Mouse (Mus musculus) right cerebral cortex, adult 2 months (tissue): Measurements from ENCODE around the gene Slc45a1.
"Not testable (repeated sequence)": the region's sequence is repeated elsewhere in the genome, so short reads cannot be mapped to it uniquely, and the experiment has no call there.

Experiments used
- DNase-seq, 2 experiments: peaks; one replicate each; pipeline ENCODE4 v3.0.0; 2021 to 2022; ENCODE audit warnings: low spot score in 2 of 2

Slc45a1 gene

DNA sequence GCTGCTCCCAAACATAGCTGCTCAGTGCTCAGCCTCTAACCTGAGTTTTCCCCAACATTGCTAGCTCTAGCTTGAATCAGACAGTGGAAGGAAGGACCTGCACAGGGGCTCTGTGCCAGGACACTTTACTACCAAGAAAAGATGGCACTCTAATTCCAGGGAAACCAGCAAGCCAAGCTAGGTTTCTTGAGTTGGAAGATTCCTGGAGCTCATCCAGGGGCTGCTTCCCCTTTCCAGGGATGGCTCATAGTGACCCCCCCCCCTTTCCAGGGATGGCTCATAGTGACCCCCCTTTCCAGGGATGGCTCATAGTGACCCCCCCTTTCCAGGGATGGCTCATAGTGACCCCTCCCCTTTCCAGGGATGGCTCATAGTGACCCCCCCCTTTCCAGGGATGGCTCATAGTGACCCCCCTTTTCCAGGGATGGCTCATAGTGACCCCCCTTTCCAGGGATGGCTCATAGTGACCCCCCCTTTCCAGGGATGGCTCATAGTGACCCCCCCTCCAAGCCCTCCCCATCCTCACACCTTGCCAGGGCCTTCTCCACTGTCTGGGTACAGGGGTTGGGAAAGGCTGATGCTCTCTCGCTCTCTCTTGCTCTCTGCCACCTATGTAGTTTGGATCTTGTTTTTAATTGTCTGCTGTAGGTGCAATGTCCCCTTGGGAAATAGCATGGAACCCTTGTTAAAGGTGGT, 48.5 kb downstream of the Slc45a1 start:
- DNase-seq: no peak

DNA sequence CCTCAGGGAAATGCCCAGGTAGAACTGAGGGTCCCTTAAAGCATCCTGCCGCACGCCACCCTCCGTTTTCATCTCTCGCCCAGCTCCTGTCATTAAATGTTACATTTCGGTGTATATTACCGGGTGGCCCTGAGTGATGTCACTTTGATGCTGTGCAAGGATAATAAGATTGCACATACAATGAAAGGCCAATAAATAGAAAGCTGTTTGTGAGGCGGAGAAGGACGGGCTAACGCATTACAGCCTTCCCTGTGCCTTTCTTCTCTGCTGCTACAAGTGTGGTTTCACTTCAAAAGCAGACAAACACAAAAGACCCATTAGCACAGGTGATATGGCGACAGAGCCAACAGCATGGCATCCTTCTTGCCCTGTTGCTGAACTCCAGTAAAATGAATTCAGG, 50.5 kb downstream of the Slc45a1 start:
- DNase-seq: no peak

DNA sequence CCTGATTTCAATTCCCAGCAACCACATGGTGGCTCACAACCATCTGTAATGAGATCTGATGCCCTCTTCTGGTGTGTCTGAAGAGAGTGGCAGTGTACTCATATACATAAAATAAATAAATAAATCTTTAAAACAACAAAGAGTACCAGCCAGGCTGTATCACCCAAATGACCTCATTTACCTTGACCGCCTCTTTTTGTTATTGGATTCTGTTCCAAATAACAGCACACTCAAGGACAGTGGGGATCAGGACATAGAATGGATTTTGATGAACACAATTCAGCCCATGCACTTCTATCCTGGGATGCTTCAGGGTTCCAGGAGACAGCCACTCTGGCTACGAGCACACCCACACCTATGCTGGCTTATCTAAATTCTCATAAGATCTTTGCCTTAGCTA, 51.5 kb downstream of the Slc45a1 start:
- DNase-seq: not testable (repeated sequence)

DNA sequence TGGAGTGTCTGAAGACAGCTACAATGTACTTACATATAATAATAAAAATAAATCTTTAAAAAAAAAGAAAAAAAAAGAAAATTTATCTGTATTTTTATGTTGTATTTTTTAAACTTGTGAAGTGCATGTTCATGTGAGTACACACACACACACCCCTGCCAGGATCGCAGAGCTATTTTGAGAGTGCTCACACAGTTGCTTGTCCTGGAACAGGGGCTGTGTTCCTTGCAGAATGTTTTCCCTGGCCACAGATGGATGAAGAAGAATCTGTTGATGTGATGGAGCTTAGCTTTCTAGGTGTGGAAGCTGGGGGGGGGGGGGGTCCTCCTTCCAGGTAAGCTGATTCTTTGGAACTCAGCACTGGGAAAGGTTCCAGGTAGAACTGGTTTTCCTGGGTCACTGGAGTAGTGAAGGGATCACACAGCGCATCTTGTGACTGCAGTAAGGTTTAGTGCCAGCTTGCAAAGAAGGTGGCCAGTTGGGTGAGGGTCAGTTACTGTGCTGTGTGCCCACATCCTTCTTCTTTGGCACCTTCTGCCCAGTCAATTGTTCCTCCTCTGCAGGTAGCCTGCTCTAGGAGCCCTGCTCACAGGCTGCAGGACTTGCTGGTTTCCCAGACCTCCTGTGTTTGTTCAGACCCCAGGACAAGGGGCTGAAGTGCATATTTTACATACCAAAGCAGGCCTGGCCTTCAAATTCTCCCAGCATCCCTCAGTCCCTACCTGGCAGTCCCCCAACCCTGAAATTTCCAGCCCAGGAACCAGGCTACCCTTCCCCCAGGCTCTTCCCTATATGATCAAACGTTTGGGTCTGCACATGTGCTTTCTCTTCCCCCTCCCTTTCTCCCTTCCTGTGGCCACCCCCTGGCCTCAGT, 52.6 kb downstream of the Slc45a1 start:
- DNase-seq: no peak

DNA sequence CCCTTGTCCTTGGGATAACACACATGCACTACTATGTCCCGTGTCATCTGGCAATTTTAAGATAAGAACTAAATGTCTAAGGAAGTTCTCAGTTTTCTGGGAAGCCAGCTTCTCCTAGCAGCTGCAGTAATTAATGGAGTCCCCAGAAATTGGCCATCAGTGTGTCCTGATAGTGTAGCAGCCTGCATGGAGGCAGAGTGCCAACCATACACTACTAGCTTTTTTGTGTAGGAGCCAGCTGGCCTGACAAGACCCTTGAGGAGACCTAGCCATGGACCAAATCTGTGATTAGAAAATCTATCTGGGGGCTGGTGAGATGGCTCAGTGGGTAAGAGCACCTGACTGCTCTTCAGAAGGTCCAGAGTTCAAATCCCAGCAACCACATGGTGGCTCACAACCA, 53.3 kb downstream of the Slc45a1 start:
- DNase-seq: no peak

DNA sequence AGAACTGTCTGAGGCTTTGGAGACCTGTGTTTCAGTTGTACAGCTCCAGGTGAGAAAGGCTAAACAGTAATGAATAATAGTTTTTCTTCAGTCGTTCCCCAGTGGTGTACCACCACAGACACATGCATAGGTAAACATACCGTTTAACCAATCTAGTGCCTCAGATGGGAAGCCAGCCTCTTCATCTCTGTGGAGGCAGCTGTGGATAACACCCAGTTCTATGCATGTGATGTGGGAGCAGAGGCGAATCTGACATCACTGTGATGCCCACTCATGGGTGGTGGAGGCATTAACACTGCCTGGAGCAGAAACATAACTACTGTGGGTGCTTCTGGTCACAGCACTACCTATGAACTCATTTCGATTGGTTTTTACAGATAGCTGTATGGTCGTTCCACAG, 56.0 kb downstream of the Slc45a1 start:
- DNase-seq: peak in 1 of 2 experiments; percentile 54

DNA sequence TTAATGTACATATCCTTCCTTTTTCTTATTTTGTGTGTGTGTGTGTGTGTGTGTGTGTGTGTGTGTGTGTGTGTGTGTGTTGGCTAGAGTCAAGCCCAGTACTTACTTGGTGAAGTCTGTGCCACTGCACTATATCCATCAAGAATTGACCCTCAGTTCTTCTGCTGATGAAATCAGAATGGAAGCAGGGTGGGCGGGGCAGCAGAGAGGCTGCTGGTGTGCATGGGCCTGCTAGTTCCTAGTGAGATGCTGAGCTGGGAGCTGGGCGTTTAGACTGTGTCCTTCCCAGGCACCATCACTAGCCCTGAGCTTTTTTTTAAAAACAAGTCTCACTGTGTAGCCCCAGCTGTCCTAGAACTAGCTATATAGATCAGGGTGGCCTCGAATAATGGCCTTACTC, 56.9 kb downstream of the Slc45a1 start:
- no peak for DNase-seq

DNA sequence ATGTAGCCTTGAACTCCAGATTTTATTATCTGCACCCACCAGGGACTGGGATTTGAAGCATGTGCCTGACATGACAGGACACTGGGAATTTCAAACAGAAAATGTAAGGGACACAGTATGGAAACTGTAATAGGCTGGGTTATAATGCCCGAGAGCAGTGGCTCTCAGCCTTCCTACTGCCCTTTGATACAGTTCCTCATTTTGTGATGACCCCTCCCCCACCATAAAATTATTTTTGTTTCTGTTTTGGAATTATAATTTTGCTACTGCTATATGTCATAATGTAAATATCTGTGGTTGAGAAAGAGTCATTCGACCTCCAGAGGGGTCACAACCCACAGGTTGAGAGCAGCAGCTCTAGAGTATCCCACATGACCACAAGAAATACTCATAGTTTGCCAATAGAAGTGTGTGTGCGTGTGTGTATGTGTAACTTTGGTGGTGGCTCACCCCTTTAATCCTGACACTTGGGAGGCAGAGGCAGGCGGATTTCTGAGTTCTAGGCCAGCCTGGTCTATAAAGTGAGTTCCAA, 57.6 kb downstream of the Slc45a1 start:
- no peak for DNase-seq

DNA sequence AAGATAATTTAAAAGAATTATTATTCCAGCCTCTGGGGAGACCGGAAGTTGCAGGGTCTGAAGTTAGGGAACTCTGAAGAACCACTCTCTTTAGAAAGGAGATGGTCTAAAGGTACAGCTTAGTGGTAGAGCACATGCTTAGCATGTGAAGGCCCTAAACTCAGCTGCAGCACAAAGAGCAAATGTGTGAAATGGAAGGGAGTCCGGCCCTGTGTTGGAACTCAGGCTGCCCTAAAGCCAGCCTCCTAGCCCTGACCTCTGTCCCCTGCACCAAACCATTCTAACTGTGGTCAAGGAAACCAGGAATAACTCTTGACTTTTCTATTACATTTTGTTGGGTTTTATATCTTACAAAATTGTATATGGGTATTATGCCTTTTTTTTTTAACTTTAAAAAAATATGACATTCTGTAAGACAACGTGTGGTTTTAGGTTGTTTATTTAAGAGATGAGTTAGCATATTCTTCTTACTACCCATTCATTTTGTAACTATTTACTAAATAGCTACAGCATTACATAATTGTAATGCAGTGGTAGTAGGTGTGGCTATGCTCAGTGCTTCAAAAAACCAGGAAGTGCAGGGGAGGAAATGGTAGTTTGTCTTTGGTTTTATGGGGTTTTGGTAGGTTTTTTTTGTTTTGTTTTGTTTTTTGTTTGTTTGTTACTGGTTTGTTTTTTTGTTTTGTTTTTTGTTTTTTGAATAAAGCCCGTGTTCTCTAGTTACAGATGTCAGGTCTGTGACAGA, 58.3 kb downstream of the Slc45a1 start:
- no peak for DNase-seq

DNA sequence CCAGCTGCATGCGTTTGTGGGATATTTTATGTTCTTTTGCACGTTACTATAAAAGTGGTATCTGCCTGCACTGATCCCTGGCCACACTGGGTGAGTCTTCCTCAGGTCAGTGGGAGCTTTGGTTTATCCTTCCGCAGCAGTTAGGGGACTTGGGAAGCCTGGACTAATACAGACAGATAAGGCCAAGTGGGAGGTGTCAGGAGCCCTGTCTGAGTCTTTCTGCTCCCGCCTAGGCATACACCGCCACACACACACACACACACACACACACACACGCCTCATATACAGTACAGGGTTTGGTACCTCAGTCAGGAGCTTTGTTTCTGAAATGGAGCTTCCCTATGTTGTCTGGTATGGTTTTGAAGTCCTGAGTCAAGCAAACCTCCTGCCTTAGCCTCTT, 59.9 kb downstream of the Slc45a1 start:
- DNase-seq: no peak

DNA sequence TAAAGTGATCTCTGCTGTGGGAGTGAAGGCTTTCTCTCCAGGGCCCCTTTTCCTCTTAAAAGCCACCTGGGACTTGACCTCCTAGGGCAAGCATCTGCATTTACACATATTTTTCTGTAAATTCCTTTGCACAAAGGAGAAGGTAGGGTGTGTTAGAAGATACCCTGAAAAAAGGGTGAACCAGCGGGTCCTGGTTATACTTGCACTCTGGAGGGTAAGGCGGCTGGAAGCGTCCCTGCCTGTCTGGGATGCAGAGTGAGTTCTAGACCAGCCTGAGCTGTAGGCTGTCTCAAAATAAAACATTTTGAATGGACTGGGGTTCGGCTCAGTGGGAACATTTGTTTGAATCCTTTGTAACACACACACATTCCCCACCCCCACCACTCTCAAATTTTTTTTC, 60.4 kb downstream of the Slc45a1 start:
- DNase-seq: no peak

DNA sequence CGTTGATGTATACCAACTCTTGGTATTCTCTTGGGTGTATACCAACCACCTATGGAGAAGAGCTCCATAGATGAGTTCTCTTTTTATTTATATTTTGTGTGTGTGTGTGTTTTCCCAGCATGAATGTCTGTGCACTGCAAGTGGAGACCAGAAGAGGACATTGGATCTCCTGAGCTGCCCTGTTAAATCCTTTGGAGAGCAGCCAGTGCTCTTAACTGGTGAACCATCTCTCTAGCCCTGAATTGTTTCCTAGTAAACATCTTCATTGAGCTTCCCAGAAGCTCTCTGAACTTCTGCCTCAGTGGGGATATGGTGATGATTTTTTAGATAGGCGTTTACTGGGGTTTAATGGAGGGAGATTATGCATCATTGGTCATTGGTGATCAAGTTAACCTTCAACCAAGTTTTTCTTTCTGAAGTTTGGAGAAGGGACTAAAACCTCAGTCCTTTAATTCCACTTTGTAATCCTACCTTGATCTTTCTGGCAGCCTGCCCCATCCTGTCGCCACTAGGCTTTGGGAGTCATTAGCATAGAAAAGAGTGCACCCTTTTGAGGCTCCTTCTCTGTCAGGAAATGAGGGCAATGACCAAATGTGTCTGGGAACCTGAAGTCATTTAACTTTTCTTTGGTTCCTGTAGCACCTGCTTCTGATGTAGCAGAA, 61.2 kb downstream of the Slc45a1 start:
- no peak for DNase-seq

DNA sequence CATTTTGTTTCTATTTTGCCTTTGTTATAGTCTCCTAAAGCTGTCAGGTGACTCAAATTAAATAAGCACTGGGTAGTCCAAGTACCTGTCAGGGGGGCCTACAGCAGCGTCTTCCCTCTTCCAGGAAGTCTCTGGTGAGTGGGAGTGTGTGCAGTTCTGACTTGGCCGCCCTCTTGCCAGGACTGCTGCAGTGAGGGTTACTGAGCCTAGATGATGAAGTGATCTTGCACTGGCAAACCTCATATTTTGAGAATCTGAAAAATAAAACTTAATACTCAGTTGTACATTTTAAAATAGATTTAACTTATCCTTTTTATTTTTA, 63.7 kb downstream of the Slc45a1 start:
- DNase-seq: no peak

DNA sequence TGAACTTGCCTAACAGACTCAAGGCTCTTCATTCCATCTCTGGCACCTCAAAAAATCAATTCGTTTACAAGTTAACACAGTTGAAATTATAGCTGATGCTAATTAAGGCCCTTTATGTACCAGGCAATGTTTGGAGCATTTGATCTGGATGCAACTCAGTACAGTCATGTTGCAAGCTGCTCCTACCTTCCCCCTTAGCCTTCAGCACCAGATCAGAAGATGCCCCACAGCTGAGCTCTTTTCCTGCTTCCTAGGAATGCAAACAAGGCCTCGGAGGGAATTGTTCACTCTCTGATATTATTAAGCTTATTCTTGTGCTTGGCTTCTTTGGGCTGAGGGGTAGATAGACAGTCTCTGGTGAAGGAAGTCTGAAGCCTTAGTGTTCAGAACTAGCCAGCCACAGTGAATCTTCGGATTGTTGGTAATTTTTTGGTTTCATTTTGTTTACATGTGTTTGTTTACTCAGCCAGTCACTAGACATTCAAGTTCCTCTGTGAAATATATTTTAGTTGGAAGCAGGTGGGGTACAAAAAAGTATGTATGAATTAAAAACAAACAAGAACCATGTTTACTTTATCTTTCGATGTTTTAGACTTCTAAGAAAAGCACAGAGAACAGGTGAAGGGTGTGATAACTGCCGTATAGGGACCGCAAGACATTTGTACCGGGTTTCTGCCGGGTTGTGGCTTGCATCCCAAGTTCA, 64.2 kb downstream of the Slc45a1 start:
- DNase-seq: no peak

DNA sequence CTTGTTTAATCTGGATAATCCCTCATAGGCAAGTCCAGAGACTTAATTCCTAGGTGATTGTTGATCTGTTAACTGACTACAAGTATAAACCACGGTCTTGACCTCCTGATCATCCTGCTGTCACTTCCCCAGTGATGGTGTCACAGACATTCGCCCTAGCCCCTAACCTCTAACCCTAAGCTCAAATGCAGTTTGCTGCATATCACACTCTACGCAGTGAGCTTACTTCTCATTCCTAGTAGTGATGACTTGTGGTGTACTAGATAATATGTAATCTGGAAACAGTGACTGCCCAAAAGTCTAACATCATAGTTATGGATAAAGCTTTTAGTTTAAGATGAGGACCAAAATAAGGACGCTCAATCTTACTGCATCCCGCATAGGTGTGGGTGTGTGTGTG, 65.7 kb downstream of the Slc45a1 start:
- DNase-seq: no peak

DNA sequence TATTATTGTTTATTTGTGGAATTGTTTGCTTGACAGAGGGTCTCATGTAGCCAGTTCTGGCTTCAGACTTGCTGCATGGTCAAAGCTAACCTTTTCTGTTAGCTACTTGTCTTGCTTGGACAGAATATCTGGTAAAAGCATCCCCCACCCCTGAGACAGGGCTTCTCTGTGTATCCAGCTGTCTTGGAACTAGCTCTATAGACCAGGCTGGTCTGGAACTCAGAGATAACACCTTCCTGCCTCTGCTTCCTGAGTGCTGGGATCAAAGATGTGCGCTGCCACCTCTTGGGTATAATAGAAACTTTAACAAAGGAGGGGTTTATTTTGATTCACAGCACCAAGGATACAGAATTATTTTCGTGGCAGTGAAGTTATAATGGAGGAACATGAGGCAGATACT, 66.2 kb downstream of the Slc45a1 start:
- no peak for DNase-seq

DNA sequence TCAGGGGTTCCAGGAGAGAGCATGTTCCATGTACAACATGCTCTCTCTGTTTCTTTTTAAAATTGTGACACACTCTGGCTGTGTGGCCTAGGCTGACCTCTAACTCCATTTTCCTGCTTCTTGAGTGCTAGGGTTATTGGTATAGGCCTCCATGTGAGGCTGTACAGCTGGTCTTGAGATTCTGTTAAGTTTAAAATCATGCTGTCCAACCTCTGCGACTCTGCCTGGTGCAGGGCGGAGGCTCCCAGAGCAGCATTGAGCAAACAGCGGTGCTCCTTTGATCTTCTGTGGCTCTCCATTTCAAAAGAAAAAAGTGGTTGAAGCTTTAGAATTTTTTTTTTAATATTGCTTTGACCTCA, 68.2 kb downstream of the Slc45a1 start:
- DNase-seq: no peak

DNA sequence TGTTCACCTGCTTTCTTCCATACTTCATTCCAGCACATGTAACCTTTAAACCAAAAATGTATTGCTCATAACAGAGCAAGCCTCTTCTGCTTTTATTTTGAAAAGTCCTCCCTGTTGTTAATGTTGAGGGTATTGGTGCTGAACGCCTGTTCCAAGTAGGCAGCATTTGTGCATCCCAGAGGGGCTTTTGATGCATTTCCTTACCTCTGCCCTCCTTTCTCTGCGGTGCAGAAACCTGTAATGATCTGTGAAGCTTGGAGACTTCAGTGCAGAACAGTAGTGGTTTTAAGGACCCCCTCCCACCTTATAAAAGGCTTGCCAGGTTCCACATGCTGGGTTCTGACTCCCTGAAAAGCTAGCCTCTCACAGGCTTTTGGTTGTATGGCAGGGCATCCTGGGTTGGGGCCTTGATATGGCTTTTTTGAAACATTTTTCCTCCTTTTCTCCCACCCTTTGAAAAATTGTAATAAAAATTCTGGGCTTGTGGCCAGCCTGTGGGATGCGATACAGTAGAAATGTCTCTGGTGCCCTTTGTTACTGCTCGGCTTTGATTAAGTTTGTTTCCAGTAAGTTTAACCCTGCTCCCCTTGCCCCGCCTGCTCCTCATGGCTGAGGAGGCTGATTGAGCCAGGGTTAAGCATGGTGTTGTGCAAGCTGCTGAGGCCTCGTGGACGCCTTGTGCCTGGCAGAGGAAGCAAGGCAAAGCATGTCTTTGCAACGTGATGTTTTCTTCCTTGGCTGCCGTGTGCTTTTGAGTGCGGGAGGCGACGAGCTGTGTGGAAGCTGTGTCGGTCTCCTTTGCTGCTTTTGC, 68.8 kb downstream of the Slc45a1 start:
- peak; percentile 67 to 68 for DNase-seq

DNA sequence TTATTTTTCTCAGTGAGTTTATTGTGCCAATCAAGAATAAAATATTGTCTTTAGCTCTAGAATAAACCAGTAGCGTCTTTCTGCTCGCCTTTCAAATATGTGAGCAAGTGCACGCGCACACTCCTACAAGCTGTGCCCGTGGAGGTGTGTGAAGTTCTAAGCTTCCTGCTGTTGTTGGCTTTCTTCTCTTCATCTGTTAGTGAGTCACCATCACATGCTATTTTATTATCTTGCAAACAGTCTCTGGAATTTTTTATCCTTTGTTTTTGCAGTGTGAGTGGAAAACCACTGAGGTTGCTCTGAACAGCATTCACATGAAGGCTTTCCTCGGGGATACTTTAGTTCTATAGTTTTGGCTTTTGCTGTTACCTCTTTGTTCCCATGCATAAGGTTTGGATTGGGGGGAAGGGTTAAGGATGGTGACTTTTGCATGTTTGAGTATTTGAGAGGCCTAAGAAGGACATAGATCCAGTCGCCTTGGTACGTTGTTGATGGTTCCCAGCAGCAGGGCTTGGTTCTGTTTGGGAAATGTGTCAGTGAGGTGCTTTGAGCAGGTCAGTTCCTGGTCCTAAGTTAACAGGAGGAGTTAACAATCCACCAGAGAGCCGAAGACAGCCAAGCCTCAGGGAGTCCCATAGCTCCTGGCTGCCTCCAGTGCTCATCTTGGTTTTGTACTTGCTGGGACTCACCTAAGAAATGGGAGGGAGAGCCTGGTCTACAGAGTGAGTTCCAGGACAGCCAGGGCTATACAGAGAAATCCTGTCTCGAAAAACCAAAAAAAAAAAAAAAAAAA, 69.8 kb downstream of the Slc45a1 start:
- peak in 1 of 2 experiments; percentile 69 for DNase-seq
